Mouse (Mus musculus) cerebellum, adult 11 months (tissue): ENCODE data around the gene Nectin4.
A peak's percentile ranks its signal among the peaks of the same experiment; 100 is the strongest.
"Not testable (repeated sequence)": the region's sequence is repeated elsewhere in the genome, so short reads cannot be mapped to it uniquely, and the experiment has no call there.

ENCODE experiments used
- DNase-seq: peaks from one replicate; pipeline ENCODE4 v3.0.0; 2022

The Nectin4 gene

GRCm38 (mm10) chr1:171369845-171370556 is at the start of gene Nectin4:
Gene Nectin4, plus strand, starts transcription at chr1:171370099.
- no peak for DNase-seq

- DNase-seq: peak; percentile 67
Observed at GRCm38 (mm10) chr1:171320151-171320550, 49.7 kb upstream of the Nectin4 start.

- DNase-seq: no peak
Observed at GRCm38 (mm10) chr1:171321415-171321814, 48.5 kb upstream of the Nectin4 start.

DNA sequence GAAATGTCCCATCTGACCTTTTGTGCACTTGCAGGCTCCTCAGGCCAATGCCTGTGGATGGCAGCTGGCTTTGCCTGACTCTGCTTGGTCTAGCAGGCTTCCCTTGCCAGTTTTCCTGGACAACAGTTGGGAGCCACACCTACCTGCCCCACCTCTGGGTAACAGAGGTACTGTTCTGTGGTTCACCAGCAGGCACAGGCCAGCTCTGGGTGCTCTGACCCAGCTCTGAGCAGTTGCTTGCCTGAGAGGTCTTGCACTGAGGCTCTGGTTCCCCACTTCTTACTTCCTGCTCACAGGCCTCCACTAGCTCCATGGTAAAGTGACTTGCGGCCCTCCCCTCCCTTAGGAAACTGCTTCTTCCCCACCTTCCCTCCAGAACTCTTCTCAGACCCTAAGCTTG is 47.9 kb upstream of the Nectin4 start:
- DNase-seq: no peak

GRCm38 (mm10) chr1:171325571-171325970 is 44.3 kb upstream of the Nectin4 start:
- DNase-seq: no peak

DNA sequence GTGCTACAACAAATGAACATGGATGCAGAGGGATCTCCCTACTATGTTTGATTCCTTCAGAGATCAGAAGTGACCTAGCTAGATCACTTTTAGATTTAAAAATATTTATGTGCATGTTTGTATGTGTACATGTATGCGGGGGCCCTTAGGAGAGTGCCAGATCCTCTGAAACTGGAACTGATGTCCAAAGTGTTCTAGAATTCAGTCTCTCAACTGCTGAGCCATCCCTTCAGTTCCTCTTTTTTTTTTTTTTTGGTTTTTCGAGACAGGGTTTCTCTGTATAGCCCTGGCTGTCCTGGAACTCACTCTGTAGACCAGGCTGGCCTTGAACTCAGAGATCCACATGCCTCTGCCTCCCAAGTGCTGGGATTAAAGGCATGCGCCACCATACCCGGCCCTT is 43.3 kb upstream of the Nectin4 start:
- DNase-seq: not testable (repeated sequence)

DNA sequence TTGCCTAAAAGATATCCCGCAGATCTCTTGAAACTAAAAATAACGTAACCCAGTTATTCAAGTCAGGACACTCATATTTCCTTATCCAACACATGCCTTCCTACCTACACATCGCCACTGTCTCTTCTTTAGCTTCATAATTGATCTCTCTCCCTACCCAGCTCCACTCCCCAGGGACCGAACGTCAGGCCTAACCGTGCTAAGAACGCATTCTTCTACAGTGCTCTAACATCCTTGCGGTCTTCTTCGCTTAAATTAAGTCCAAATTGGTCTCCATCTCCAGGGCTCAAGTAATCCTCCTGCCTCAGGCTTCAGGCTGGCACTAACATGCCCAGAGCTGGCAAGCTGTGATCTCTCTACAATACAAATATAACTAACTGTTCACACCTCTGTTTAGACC is 41.7 kb upstream of the Nectin4 start:
- no peak for DNase-seq

DNA sequence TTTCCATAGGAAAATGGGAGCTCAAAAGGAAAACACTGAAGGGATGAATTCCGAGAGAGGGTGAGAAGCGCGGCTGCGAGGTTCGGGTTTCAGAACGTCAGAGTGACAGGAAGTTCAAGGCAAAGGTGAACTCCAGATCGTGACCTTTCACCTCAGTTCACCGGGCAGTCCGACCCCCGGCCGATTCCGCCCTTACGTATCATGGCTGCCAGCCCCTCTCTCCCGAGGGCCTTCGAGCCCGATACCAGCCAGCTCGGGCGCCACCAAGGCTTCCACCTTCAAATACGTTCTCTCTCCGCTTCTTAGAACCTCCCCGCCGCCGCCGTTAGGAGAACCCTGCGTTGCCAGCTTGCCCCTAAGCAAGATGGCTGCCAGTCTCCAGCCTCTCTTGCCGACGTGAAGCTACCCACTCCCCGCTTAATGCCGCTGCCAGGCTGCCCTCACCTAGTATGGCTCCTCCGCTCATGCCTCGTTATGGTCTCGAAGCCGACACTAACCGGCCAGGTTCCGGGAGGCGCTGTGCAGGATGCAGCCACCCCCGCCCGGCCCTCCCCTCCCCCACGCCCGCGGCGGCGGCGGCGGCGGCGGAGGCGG is 41.0 kb upstream of the Nectin4 start, which contains the start of gene Dedd:
Gene Dedd, plus strand, starts transcription at position 307 of the 594 bp plus-strand sequence.
- peak; percentile 90 for DNase-seq

DNA sequence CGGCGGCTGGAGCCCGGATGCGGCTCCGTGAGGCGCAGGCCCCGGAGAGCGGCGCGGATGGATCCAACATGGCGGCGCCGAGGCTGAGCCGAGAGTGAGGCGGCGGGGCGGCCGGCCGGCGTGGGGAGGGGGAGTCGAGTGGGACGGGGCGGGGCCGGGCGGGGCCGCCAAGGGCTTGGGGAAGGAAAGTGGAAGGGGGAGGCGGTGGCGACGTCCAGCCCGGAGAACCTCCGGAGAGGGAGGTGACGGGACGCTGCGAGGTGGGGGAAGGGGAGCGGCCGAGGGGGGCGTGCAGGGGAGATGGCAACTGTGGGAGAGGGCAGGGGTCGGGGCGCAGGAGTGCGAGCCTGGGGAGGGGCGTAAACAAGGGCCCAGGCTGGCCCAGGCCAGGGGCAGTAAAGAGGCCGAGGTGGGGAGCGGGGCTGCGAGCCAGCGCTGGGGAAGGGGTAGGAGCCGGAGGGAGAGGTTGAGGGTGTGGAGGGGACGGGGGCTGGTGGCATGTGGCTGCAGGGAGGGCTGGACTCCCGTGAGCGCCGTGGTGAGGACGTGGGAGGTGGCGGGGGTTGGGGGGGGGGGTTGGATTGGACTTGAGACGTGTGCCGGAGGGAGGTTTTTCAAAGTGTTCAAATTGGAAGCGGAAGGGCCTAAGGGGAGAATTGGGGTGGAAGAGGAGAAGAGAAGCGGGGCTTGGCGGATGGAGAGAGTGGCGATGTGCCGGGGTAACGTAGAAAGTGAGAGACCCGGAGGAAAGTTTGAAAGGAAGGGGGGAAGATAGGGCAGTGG is 40.3 kb upstream of the Nectin4 start:
- peak; percentile 71 for DNase-seq

DNA sequence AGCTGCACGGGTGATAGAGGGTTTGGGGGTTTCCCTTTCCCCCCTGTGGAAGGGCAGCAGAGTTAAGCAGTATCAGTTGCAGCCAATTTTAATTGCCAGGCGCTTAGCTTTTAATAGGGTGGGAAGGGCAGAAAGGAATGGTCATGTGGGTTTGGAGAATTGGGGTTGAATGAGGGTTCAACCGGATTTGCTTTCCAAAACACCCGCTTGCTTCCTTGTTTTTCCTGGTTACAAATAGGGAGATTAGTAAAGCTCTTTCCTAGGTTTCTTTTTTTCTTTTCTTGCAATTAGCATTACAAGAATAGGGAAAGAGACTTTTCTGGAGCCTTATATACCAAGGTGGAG is 39.7 kb upstream of the Nectin4 start:
- DNase-seq: no peak

DNA sequence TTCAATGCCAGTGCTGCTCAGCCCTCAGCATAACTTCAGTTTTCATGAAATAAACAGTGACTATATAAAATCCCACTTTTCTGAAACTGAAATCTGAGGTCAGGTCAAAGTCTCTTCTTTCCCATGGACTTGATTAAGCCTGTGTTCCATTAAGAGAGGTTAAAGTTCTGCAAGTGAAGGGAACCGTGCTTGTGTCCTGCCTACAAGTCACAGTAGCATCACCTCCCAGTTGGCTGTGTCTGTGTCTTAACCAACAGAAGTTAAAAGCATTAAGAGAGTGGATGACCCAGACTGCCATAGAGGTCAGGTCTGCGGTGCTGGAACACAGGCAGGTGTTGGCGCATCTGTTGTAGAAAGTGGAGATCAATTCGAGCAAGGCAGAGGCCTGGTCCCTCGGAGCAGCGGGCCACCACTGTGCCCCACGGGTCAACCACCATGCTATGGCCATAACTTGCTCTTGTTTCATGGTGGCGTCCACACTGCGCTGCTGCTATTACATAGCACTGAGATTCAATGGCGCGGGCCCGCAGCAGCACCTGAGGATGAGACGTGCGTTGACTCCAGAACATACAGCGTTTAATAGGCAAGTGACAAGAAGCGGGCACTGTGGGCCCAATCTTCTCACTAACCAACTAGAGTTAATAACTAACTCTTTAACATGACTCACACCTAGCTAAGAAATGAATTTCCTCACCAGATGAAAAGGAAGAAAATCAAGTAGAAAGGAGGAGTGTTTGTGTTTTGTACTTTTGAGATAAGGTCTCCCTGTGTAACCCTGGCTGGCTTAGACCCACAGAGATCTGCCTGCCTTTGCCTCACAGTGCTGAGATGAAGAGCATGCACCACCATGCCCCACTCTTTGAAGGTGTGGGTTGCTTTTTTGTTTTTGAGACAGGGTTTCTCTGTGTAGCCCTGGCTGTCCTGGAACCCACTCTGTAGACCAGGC is 27.4 kb upstream of the Nectin4 start:
- no peak for DNase-seq

- DNase-seq: no peak
Observed at GRCm38 (mm10) chr1:171343922-171344677, 25.8 kb upstream of the Nectin4 start.

- DNase-seq: no peak
Observed at GRCm38 (mm10) chr1:171344715-171345114, 25.2 kb upstream of the Nectin4 start.

DNA sequence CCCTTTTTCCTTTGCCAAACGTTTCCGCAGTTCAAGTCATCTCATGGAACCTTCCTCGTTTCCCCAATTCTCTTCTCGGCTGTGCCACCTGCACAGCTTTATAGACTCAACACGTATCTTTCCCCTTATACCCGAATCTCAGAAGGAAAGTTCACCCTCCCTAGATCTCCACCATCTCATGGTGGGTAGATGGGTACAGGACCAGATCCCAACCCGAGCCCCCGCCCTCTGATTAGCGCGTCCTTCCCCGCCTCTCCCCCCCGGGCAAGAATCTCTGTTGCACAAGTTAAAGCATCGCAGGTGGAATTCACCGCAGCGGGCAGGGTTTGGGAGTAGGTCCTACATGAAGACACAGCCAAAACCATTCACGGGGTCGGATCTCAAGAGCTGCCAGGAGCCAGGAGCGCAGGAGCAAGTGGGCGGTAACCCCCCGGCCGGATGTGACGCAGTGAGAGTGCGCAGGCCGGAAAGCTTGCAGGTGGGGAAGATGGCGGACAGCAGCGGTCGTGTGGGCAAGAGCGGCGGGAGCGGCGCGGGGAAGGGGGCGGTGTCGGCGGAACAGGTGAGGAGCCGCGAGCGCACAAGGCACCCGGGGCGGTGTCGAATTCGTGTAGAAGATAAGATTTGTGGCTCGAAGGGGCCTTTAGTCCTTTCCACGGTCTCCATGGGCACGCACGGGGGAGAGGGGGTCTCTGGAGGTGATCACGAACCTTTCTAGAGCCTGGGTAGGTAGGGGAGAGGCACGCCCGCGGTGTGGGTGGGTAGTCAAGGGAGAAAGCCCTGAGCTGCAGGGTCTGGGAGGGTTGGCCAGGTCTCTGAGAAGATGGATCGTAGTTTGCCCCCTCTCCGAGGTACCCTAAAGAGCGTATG is 24.4 kb upstream of the Nectin4 start, which contains the start of the genes Nit1 and Pfdn2:
Gene Nit1, minus strand, starts transcription at position 422 of the 870 bp plus-strand sequence.
Gene Pfdn2, plus strand, starts transcription at position 446 of the 870 bp plus-strand sequence.
- DNase-seq: peak; percentile 84

GRCm38 (mm10) chr1:171346095-171346450 is 23.8 kb upstream of the Nectin4 start:
- DNase-seq: no peak

DNA sequence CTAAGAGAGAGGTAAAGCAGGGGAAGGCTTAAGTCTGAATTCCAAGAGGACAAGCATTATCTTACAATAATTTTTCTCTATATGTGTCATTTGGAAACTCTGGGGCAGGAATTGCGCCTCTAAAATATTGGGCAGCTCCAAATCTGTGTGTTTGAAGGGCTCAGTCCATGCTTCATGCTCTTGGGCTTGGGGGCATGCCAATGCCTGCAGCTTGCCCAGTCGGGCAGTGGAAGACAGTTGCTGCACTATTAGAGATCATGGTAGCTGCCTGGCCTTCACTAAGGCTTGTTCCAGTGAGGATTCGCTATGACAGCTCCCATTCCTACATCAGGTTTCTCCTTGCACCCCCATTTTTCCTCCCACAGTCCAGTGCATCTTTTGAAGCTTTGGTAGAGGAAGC is 21.2 kb upstream of the Nectin4 start:
- DNase-seq: no peak

GRCm38 (mm10) chr1:171349210-171349609 is 20.7 kb upstream of the Nectin4 start:
- DNase-seq: no peak

GRCm38 (mm10) chr1:171355812-171356340 is 14.0 kb upstream of the Nectin4 start:
- no peak for DNase-seq

DNA sequence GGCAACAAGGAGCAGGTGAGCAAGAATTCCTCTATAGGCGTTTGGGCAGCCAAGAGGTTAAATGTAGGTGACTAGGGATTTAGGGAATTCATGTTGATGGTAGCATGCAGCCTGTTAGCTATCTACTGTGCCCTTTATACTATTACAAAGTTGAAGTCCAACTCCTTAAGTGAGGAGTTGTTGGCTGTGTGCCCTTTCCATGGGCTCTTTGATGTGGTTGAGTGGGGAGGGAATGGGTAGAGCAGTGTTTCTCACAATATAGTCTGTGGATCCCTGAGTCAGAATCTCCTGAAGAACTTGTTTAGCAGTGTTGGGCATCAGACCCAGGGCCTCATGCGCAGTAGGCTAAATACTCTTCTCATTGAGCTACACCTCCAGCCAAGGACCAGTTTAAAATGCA is 13.1 kb upstream of the Nectin4 start:
- DNase-seq: no peak

GRCm38 (mm10) chr1:171358421-171358820 is 11.5 kb upstream of the Nectin4 start:
- DNase-seq: no peak

- peak; percentile 48 for DNase-seq
Observed at GRCm38 (mm10) chr1:171360253-171360652, 9.6 kb upstream of the Nectin4 start.
